In genomic region chr17:66909901-66910300, GRCm38 (mm10) we compare ENCODE assay signal across 31 mouse cellular contexts.
A peak's percentile ranks its signal among the peaks of the same experiment; 100 is the strongest.
DNase-seq lines count a peak whose midpoint lies in the region; ATAC-seq and TF ChIP-seq lines count a peak whose summit lies in the region.
"Had no signal": no experiment of that assay in that cellular context is flagged by ENCODE, and none has a peak within 500 bp of the region (broad histone marks: within the 10 kb centered on the region; RNA-seq: fewer than 3 reads in every experiment).

No protein-coding gene starts in this region.

- no peak overlapping the region for H3K9ac ChIP-seq in midbrain, postnatal 0 days (replicated peaks; ENCODE audit: low read length, poor library complexity, severe bottlenecking)
- H3K9ac ChIP-seq in midbrain, embryonic 16.5 days (ENCODE audit: low read depth, low read length), result no peak overlapping the region
- no peak overlapping the region for H3K9ac ChIP-seq in midbrain, embryonic 14.5 days (replicated peaks; ENCODE audit: low read length)
- H3K9ac ChIP-seq in heart, embryonic 11.5 days (ENCODE audit: low read depth, low read length), result no peak overlapping the region
- H3K9ac ChIP-seq: embryonic facial prominence, embryonic 12.5 days; hindbrain, embryonic 13.5 days; kidney, embryonic 15.5 days; limb, embryonic 15.5 days; liver, embryonic 13.5 days; midbrain, embryonic 13.5 days; neural tube, embryonic 12.5 days had no signal

- H3K4me2 ChIP-seq in midbrain, postnatal 0 days (ENCODE audit: low read depth, low read length, poor library complexity, severe bottlenecking), result no peak overlapping the region
- H3K4me2 ChIP-seq in midbrain, embryonic 16.5 days (ENCODE audit: low read length), result no peak overlapping the region
- H3K4me2 ChIP-seq in midbrain, embryonic 14.5 days (ENCODE audit: low read length), result no peak overlapping the region
- no peak overlapping the region for H3K4me2 ChIP-seq in heart, embryonic 11.5 days
- H3K4me2 ChIP-seq: embryonic facial prominence, embryonic 12.5 days; hindbrain, embryonic 13.5 days; kidney, embryonic 15.5 days; limb, embryonic 15.5 days; liver, embryonic 13.5 days; midbrain, embryonic 13.5 days; neural tube, embryonic 12.5 days had no signal

- no peak overlapping the region for H3K4me3 ChIP-seq in midbrain, postnatal 0 days (ENCODE audit: low read depth, low read length)
- no peak overlapping the region for H3K4me3 ChIP-seq in midbrain, embryonic 16.5 days (ENCODE audit: low read depth, low read length)
- no peak overlapping the region for H3K4me3 ChIP-seq in midbrain, embryonic 14.5 days (replicated peaks; ENCODE audit: low read depth, low read length)
- no peak overlapping the region for H3K4me3 ChIP-seq in heart, embryonic 11.5 days (ENCODE audit: low read depth, low read length)
- H3K4me3 ChIP-seq: embryonic facial prominence, embryonic 12.5 days; hindbrain, embryonic 13.5 days; kidney, embryonic 15.5 days; limb, embryonic 15.5 days; liver, embryonic 13.5 days; megakaryocyte, embryonic 14.5 days; midbrain, embryonic 13.5 days; myocyte; neural tube, embryonic 12.5 days had no signal

- no peak overlapping the region for H3K27ac ChIP-seq in midbrain, postnatal 0 days (ENCODE audit: low read depth, low read length)
- H3K27ac ChIP-seq in midbrain, embryonic 16.5 days (ENCODE audit: low read length), result no peak overlapping the region
- H3K27ac ChIP-seq in midbrain, embryonic 14.5 days (replicated peaks; ENCODE audit: low read depth, low read length), result no peak overlapping the region
- no peak overlapping the region for H3K27ac ChIP-seq in heart, embryonic 11.5 days (ENCODE audit: low read depth, low read length)
- H3K27ac ChIP-seq: embryonic facial prominence, embryonic 12.5 days; hindbrain, embryonic 13.5 days; kidney, embryonic 15.5 days; limb, embryonic 15.5 days; liver, embryonic 13.5 days; midbrain, embryonic 13.5 days; neural tube, embryonic 12.5 days had no signal

- peak; percentile 38 for DNase-seq in midbrain, postnatal 0 days (ENCODE audit: low spot score)
- peak; percentile 69 for DNase-seq in cerebellum, adult 11 months
- peak; percentile 64 for DNase-seq in cerebellum, adult 8-10 months
- DNase-seq in cerebellum, postnatal 25 days, result peak; percentile 81 to 86
- no peak for DNase-seq in midbrain, embryonic 14.5 days
- DNase-seq in MN1 (ENCODE audit: low spot score), result no peak
- DNase-seq: adrenal gland, adult 2 months; adrenal gland, postnatal 36 days; B cell, adult 2 months; embryo, embryonic 11 days; gastrocnemius, postnatal 25 days; heart, postnatal 36 days; kidney, adult 18-20 months; kidney, postnatal 25 days; liver, embryonic 13.5 days; lung, adult 18-20 months; lung, postnatal 4 days; right cerebral cortex, postnatal 14 days had no signal

- H3K27me3 ChIP-seq in midbrain, postnatal 0 days (ENCODE audit: insufficient read depth, low read length), result no peaks in the 10 kb centered on the region
- no peaks in the 10 kb centered on the region for H3K27me3 ChIP-seq in midbrain, embryonic 16.5 days (ENCODE audit: control insufficient read depth, insufficient read depth, low read depth, low read length)
- no peaks in the 10 kb centered on the region for H3K27me3 ChIP-seq in midbrain, embryonic 14.5 days (ENCODE audit: control insufficient read depth, insufficient read depth, low read length)
- H3K27me3 ChIP-seq in heart, embryonic 11.5 days (ENCODE audit: control insufficient read depth, insufficient read depth, low read length), result no peaks in the 10 kb centered on the region
- H3K27me3 ChIP-seq: embryonic facial prominence, embryonic 12.5 days; hindbrain, embryonic 13.5 days; kidney, embryonic 15.5 days; limb, embryonic 15.5 days; liver, embryonic 13.5 days; megakaryocyte, embryonic 14.5 days; midbrain, embryonic 13.5 days; neural tube, embryonic 12.5 days had no signal

- no peak for TF ChIP-seq CTCF in midbrain, postnatal 0 days (IDR thresholded peaks at IDR 0.05)

- no peaks in the 10 kb centered on the region for H3K4me1 ChIP-seq in midbrain, postnatal 0 days (ENCODE audit: insufficient read depth, low read length)
- H3K4me1 ChIP-seq in midbrain, embryonic 16.5 days (ENCODE audit: control insufficient read depth, insufficient read depth, low read length), result no peaks in the 10 kb centered on the region
- H3K4me1 ChIP-seq in midbrain, embryonic 14.5 days (ENCODE audit: control insufficient read depth, insufficient read depth, low read length), result no peaks in the 10 kb centered on the region
- no peaks in the 10 kb centered on the region for H3K4me1 ChIP-seq in heart, embryonic 11.5 days (ENCODE audit: control insufficient read depth, insufficient read depth, low read length)
- H3K4me1 ChIP-seq: hindbrain, embryonic 13.5 days; liver, embryonic 13.5 days; megakaryocyte, embryonic 14.5 days; neural tube, embryonic 12.5 days had no signal

- H3K36me3 ChIP-seq in midbrain, postnatal 0 days (ENCODE audit: insufficient read depth, low read length), result no peaks in the 10 kb centered on the region
- H3K36me3 ChIP-seq in midbrain, embryonic 16.5 days (ENCODE audit: control insufficient read depth, insufficient read depth, low read length), result no peaks in the 10 kb centered on the region
- no peaks in the 10 kb centered on the region for H3K36me3 ChIP-seq in midbrain, embryonic 14.5 days (ENCODE audit: control insufficient read depth, insufficient read depth, low read length)
- H3K36me3 ChIP-seq in heart, embryonic 11.5 days (ENCODE audit: control insufficient read depth, insufficient read depth, low read length), result no peaks in the 10 kb centered on the region
- H3K36me3 ChIP-seq: embryonic facial prominence, embryonic 12.5 days; hindbrain, embryonic 13.5 days; kidney, embryonic 15.5 days; limb, embryonic 15.5 days; liver, embryonic 13.5 days; midbrain, embryonic 13.5 days; neural tube, embryonic 12.5 days had no signal

- H3K9me3 ChIP-seq in midbrain, postnatal 0 days (ENCODE audit: low read length), result no peaks in the 10 kb centered on the region
- no peaks in the 10 kb centered on the region for H3K9me3 ChIP-seq in midbrain, embryonic 16.5 days (replicated peaks; ENCODE audit: control insufficient read depth, low read length, poor library complexity, severe bottlenecking)
- H3K9me3 ChIP-seq in midbrain, embryonic 14.5 days (ENCODE audit: control insufficient read depth, low read length), result no peaks in the 10 kb centered on the region
- H3K9me3 ChIP-seq in heart, embryonic 11.5 days (replicated peaks; ENCODE audit: control insufficient read depth, low read length), result no peaks in the 10 kb centered on the region
- H3K9me3 ChIP-seq: embryonic facial prominence, embryonic 12.5 days; hindbrain, embryonic 13.5 days; kidney, embryonic 15.5 days; limb, embryonic 15.5 days; liver, embryonic 13.5 days; midbrain, embryonic 13.5 days; neural tube, embryonic 12.5 days had no signal

- no peak for ATAC-seq in midbrain, postnatal 0 days (ENCODE audit: low FRiP score)
- no peak for ATAC-seq in midbrain, embryonic 16.5 days
- ATAC-seq in midbrain, embryonic 14.5 days (ENCODE audit: low FRiP score, low TSS enrichment), result no peak
- no peak for ATAC-seq in heart, embryonic 11.5 days (replicated peaks; ENCODE audit: insufficient number of reproducible peaks, low FRiP score, low TSS enrichment)
- ATAC-seq: activated CD4-positive, CD25-positive, alpha-beta regulatory T cell, adult 4 months; forebrain, embryonic 14.5 days; lung, postnatal 0 days; midbrain, embryonic 13.5 days had no signal

- WGBS in midbrain, postnatal 0 days, result 74% methylated on average over 4 of the region's 4 CpGs
- WGBS in midbrain, embryonic 16.5 days, result 73% methylated on average over 4 of the region's 4 CpGs
- 82% methylated on average over 4 of the region's 4 CpGs for WGBS in midbrain, embryonic 14.5 days
- WGBS in heart, embryonic 11.5 days (ENCODE audit: insufficient replicate concordance), result 64% methylated on average over 4 of the region's 4 CpGs

Comparison
In these comparisons a context has a peak if more than half of its experiments do, and no peak if none do; other contexts are left out.
1. DNase-seq: peak in midbrain, postnatal 0 days (single experiment), cerebellum, adult 11 months (single experiment), cerebellum, adult 8-10 months (single experiment) and cerebellum, postnatal 25 days (2 of 2); none in midbrain, embryonic 14.5 days (single experiment) and MN1 (single experiment).